Mouse (Mus musculus) midbrain, embryonic 13.5 days (tissue): ENCODE results near the gene 9930021J03Rik. TPM values are rescaled to one million over a fixed set of nuclear protein-coding genes. Genes with fewer than 3 reads are reported as not detected.

Experiments
- polyA plus RNA-seq: library from polyadenylated mRNA; unstranded; fragments of >200 nt; fragmentation: Nextera tagmentation; extraction: Ambion mirVana; gene quantifications from 2 replicates; pipeline ENCODE4 v1.2.1, GENCODE M21; 2015

Gene 9930021J03Rik
- polyA plus RNA-seq, 1 experiment from 2014 or later: 7.6 TPM

Other genes starting within 250 kb of the 9930021J03Rik start
- 7.6 and 7.9 TPM in 2 replicates for gene Ermp1, start 157.6 kb downstream of the 9930021J03Rik start, polyA plus RNA-seq
- gene Mlana, start 108.2 kb downstream of the 9930021J03Rik start, polyA plus RNA-seq: not detected in 2 replicates
- gene Ranbp6, start 7.0 kb upstream of the 9930021J03Rik start, polyA plus RNA-seq: 46.4 and 50.1 TPM in 2 replicates
- 0.22 and 0.68 TPM in 2 replicates for gene Il33, start 119.1 kb upstream of the 9930021J03Rik start, polyA plus RNA-seq
- gene Trpd52l3, start 197.8 kb upstream of the 9930021J03Rik start, polyA plus RNA-seq: not detected in 2 replicates
- 67.7 and 70.6 TPM in 2 replicates for gene Uhrf2, start 224.5 kb upstream of the 9930021J03Rik start, polyA plus RNA-seq